Mouse (Mus musculus) hindbrain, embryonic 11.5 days (tissue): ENCODE data around the gene Klc1. TPM values are rescaled to one million over a fixed set of nuclear protein-coding genes. Genes with fewer than 3 reads are reported as not detected.

Experiments used
- ATAC-seq: fragments of 200-750 bp; cut with Nextera tagmentation; 2 replicates; pipeline ENCODE4 v1.8.0; 2017; ENCODE audit warnings: mild to moderate bottlenecking, moderate TSS enrichment, moderate library complexity; ENCODE audit not compliant: low FRiP score
- DNase-seq: peaks from one replicate; pipeline ENCODE4 v3.0.0-alpha.2; 2015; ENCODE audit warnings: low spot score
- H3K27ac ChIP-seq: fragments of 300-500 bp; sonication (generic); 2 replicates; pipeline ENCODE4 v1.5.1; 2014; ENCODE audit warnings: mild to moderate bottlenecking, low read depth, low read length
- H3K27me3 ChIP-seq: fragments of 300-500 bp; sonication (generic); 2 replicates; pipeline ENCODE4 v1.6.1; 2014; ENCODE audit warnings: mild to moderate bottlenecking, low read length, moderate library complexity, mixed read lengths; ENCODE audit not compliant: control insufficient read depth, insufficient read depth
- H3K36me3 ChIP-seq: fragments of 300-500 bp; sonication (generic); 2 replicates; pipeline ENCODE4 v1.6.1; 2014; ENCODE audit warnings: mild to moderate bottlenecking, low read length, moderate library complexity, mixed read lengths; ENCODE audit not compliant: control insufficient read depth, insufficient read depth
- H3K4me1 ChIP-seq: fragments of 300-500 bp; sonication (generic); replicated peaks from 2 replicates; pipeline ENCODE4 v1.6.1; 2014; ENCODE audit warnings: low read length, mixed read lengths; ENCODE audit not compliant: control insufficient read depth, insufficient read depth
- H3K4me2 ChIP-seq: fragments of 300-500 bp; sonication (generic); replicated peaks from 2 replicates; pipeline ENCODE4 v1.6.1; 2014; ENCODE audit warnings: mild to moderate bottlenecking, low read depth, low read length
- H3K4me3 ChIP-seq: fragments of 300-500 bp; sonication (generic); 2 replicates; pipeline ENCODE4 v1.5.1; 2014; ENCODE audit warnings: low read depth, low read length
- H3K9ac ChIP-seq: fragments of 300-500 bp; sonication (generic); 2 replicates; pipeline ENCODE4 v1.6.1; 2014; ENCODE audit warnings: low read depth, low read length
- H3K9me3 ChIP-seq: fragments of 300-500 bp; sonication (generic); 2 replicates; pipeline ENCODE4 v1.6.1; 2016; ENCODE audit warnings: low read length; ENCODE audit not compliant: control insufficient read depth
- WGBS: fragments of 180-500 bp; shearing (Covaris S2); extraction: QIAGEN DNeasy Blood & Tissue Kit; methylation state at CpG from one replicate; pipeline ENCODE4 v1.1.7; 2014; 5-methylcytosine and 5-hydroxymethylcytosine counted together
- polyA plus RNA-seq: library from polyadenylated mRNA; unstranded; fragments of >200 nt; fragmentation: Nextera tagmentation; extraction: Ambion mirVana; gene quantifications from 2 replicates; pipeline ENCODE4 v1.2.1, GENCODE M21; 2014

Klc1 gene
- polyA plus RNA-seq, 1 experiment from 2014 or later = 366 TPM

DNA sequence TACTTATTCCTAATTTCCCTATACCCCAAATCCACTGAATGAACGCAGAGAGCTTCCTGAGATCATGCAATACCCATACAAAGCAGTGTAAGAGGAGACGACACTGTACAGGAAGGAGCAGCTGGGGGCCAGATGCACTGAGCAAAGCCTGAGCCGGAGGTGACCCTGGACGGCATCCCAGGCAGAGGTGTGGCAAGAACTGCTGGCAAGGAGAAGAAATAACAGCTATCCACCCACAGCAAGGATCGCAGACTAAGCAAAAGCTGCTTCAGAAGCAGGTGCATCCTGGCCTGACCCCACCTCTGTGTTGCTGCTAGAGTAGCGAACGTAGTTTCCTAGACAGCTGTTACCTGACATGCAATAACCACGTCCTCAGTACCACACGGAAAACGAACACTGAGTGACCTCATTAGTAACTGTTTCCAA lies 94.4 kb downstream of the Klc1 start:
- Histone ChIP-seq H3K9me3 (no peaks in the 10 kb centered on the region), H3K4me3 (no peak overlapping the region), H3K4me1 (no peaks in the 10 kb centered on the region), H3K27me3 (no peaks in the 10 kb centered on the region), H3K36me3 (no peaks in the 10 kb centered on the region), H3K4me2 (no peak overlapping the region), H3K27ac (no peak overlapping the region), H3K9ac (no peak overlapping the region)
- ATAC-seq (no peak), DNase-seq (no peak)
- whole genome bisulfite sequencing = 73% methylated on average over 10 of the region's 10 CpGs

DNA sequence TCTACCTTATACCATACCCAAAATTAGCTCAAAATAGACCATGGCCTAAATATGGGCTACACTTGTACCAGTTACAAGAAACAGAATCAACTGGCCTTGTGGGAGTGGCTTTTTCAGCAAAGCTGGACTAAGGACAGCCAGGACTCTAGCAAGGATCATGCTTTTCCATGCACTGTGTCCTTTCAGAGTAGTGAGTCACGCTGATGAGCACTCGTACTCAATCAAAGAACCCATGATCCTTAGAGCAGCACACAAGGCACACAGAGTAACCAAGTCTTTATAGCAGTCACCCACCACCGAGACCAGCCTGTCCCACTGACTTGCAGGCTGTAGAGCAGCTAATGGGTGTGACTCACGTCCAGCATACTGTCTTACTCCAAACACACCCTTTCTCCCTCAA lies 94.9 kb downstream of the Klc1 start:
- Histone ChIP-seq H3K27ac (no peak overlapping the region), H3K9me3 (no peaks in the 10 kb centered on the region), H3K4me2 (no peak overlapping the region), H3K4me3 (no peak overlapping the region), H3K36me3 (no peaks in the 10 kb centered on the region), H3K4me1 (no peaks in the 10 kb centered on the region), H3K9ac (no peak overlapping the region), H3K27me3 (no peaks in the 10 kb centered on the region)
- DNase-seq (no peak), ATAC-seq (no peak)
- WGBS = 85% methylated on average over 4 of the region's 4 CpGs

- Histone ChIP-seq H3K4me3 (no peak overlapping the region), H3K27me3 (no peaks in the 10 kb centered on the region), H3K9ac (no peak overlapping the region), H3K9me3 (no peaks in the 10 kb centered on the region), H3K27ac (no peak overlapping the region), H3K4me2 (no peak overlapping the region), H3K4me1 (no peaks in the 10 kb centered on the region), H3K36me3 (no peaks in the 10 kb centered on the region)
- DNase-seq (no peak), ATAC-seq (no peak)
- WGBS = 92% methylated on average over 2 of the region's 2 CpGs
Observed at GRCm38 (mm10) chr12:111855448-111855847, 96.8 kb downstream of the Klc1 start.

Other genes starting within 250 kb of the Klc1 start
- 695 and 707 TPM in 2 replicates for gene Eif5, start 220.8 kb upstream of the Klc1 start, polyA plus RNA-seq
- 76.6 and 76.8 TPM in 2 replicates for gene Mark3, start 184.3 kb upstream of the Klc1 start, polyA plus RNA-seq
- gene Ckb, start 86.5 kb upstream of the Klc1 start, polyA plus RNA-seq = 2,103 and 2,160 TPM in 2 replicates
- gene Trmt61a, start 80.7 kb upstream of the Klc1 start, polyA plus RNA-seq = 4.5 and 5.0 TPM in 2 replicates
- gene Bag5, start 45.6 kb upstream of the Klc1 start, polyA plus RNA-seq = 61.5 and 63.3 TPM in 2 replicates
- gene Apopt1, start 45.6 kb upstream of the Klc1 start, polyA plus RNA-seq = 52.5 and 54.2 TPM in 2 replicates
- gene Xrcc3, start 55.0 kb downstream of the Klc1 start, polyA plus RNA-seq = 8.2 and 9.8 TPM in 2 replicates
- gene Zfyve21, start 55.3 kb downstream of the Klc1 start, polyA plus RNA-seq = 54.2 and 54.7 TPM in 2 replicates
- 8.3 and 9.5 TPM in 2 replicates for gene Ppp1r13b, start 149.3 kb downstream of the Klc1 start, polyA plus RNA-seq
- gene Atp5mpl, start 208.1 kb downstream of the Klc1 start, polyA plus RNA-seq = 582 and 583 TPM in 2 replicates
- gene Tdrd9, start 212.7 kb downstream of the Klc1 start, polyA plus RNA-seq = 0.37 and 0.81 TPM in 2 replicates
- gene Rd3l, start 222.5 kb downstream of the Klc1 start, polyA plus RNA-seq = not detected in 2 replicates